Mouse (Mus musculus): ENCODE measurements at regions not wholly inside any gene's neighbourhood (a gene's known extent, or its start where the extent isn't known, plus 50 kb on each side); places are given as distances from the start of the nearest gene placed in this dataset.

GRCm38 (mm10) chr1:35826575-35827114 lies 241.6 kb upstream of the Hs6st1 start:
- no peak for DNase-seq (ENCODE audit: low spot score)

GRCm38 (mm10) chr1:35827471-35827870 lies 240.7 kb upstream of the Hs6st1 start:
- DNase-seq (ENCODE audit: low spot score), result no peak

GRCm38 (mm10) chr1:35834180-35834579 lies 234.0 kb upstream of the Hs6st1 start:
- no peak for DNase-seq (ENCODE audit: low spot score)

- no peak for DNase-seq (ENCODE audit: low spot score)
Observed at GRCm38 (mm10) chr1:35836552-35836951, 231.6 kb upstream of the Hs6st1 start.

DNA sequence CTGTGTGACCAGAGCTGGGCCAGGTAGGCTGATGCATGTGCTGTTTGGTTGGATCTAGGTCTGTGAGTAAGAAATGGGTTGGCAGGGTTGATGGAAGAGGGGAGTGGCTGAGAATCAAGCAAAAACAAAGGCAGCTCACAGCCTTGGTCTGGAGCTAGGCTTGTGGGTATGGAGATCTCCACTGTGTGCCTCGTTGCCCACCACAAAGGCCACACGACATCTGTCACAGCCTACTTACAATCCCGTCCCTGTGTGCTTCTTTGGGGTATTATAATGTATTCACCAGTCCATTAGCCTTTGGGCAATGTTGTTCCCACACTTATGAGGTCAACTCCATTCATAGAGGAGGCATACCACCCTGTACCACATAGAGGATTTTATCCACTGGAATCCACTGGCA lies 229.6 kb upstream of the Hs6st1 start:
- no peak for DNase-seq (ENCODE audit: low spot score)

GRCm38 (mm10) chr1:35839446-35839845 lies 228.8 kb upstream of the Hs6st1 start:
- peak; percentile 77 for DNase-seq (ENCODE audit: low spot score)

GRCm38 (mm10) chr1:35841626-35842025 lies 226.6 kb upstream of the Hs6st1 start:
- no peak for DNase-seq (ENCODE audit: low spot score)

DNA sequence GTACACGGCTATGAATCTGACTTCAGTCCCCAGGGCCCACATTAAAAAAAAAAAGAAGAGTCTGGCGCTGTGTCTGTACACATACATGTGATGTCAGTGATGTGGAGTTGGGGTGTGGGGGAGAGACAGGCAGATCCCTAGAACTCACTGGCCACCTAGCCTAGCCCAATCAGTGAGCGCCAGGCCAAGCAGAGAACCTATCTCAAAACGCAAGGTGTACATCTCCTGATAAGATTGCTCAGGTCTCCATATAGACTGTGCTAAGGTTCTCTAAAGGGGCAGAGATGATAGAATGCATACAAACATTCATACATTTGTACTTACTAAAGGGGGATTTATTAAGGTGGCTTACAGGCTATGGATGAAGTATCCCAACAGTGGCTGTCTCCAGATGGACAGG lies 225.5 kb upstream of the Hs6st1 start:
- DNase-seq (ENCODE audit: low spot score), result no peak

GRCm38 (mm10) chr1:35843566-35843965 lies 224.6 kb upstream of the Hs6st1 start:
- DNase-seq (ENCODE audit: low spot score), result no peak

DNA sequence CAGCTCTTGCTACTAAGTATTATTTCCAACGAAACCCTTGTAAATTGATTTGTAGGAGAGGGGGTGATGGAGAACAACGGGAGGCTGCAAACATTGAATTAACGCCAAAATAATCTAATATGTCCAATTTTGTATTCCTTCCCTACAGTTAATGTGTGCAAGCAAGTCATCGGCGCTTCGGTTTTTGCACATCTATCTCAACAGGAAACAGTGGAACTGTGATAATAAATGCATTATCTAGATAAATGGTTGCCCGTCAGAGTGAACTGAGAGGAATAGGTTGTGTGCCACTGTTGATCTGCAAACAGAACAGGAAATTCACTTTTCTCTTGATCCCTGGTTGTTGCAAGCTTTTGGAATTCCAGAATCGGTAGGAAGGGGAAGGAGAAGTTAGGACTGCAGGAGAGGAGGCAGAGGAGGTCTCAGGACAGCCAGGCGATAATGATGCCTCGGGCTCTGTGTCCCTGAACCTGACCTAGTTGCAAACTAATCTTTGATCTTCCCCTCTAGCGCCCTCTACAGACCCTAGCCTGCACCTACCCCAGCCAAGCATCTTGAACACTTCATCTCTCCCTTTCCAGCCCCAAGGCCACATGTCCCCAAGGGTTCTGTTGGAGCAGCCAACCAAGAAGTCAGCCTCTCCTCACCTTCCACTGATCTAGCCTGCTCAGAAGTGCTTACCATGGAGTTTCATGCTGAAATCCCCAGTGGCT lies 221.8 kb upstream of the Hs6st1 start:
- DNase-seq (ENCODE audit: low spot score), result peak; percentile 35

GRCm38 (mm10) chr1:35848160-35848954 lies 219.8 kb upstream of the Hs6st1 start:
- DNase-seq (ENCODE audit: low spot score), result no peak

GRCm38 (mm10) chr1:35849406-35850190 lies 218.6 kb upstream of the Hs6st1 start:
- DNase-seq (ENCODE audit: low spot score), result no peak

DNA sequence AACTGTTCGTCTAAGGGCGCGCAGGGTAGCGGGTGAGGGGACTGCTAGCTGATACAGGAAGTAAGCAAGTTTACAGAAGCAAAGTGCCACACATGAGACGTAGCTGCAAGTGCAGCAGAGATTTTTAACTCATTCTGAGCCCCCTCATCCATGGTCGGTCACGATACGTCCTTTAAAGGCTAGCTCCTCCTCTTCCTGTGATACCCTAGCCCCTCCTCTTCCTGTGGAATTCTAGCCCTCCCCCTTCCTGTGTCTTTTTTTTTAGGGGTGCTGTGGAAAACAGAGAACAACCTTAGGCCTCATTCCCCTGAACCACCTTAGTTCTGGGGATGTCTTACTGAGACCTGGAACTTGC lies 218.0 kb upstream of the Hs6st1 start:
- no peak for DNase-seq (ENCODE audit: low spot score)

- no peak for DNase-seq (ENCODE audit: low spot score)
Observed at GRCm38 (mm10) chr1:35850566-35851085, 217.6 kb upstream of the Hs6st1 start.

GRCm38 (mm10) chr1:35851681-35852409 lies 216.4 kb upstream of the Hs6st1 start:
- no peak for DNase-seq (ENCODE audit: low spot score)

DNA sequence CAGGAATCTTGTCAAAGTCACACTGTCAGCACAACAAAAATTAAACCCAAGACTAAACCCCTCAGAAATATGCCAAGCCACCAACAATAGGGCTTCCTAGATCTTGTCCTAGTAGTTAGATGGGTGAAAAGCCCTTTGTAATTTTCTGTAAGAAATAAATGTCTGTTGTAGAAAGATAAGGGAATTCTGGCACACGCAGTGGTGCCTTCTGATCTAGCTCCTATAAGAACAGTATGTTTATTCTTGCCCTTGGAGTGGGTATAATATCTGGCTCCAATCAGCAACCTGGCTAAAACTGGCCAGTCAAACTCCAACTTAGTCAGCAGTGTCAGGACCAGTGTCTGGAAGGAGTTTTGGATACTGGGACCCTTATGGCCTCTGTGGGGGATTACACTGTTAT lies 215.2 kb upstream of the Hs6st1 start:
- DNase-seq (ENCODE audit: low spot score), result no peak

DNA sequence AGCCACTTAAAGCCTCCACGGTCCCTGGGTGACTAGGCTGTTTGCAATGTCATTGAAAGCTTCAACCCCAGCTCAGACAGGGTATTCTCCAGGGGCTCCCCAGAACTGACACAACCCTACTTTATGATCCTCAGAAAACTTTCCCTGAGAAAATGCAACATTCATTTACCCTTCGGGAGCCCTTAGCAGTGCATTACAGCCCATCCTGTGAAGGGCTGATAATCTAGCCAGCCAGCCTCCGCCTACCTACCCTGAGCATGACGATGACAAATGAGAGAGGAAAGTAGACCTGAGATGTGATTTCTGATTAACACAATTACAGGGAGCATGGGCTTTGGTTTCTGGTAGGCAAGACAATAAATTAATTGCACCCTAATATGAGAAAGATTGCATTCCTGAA lies 212.6 kb upstream of the Hs6st1 start:
- no peak for DNase-seq (ENCODE audit: low spot score)

GRCm38 (mm10) chr1:35858342-35858741 lies 209.9 kb upstream of the Hs6st1 start:
- no peak for DNase-seq (ENCODE audit: low spot score)

GRCm38 (mm10) chr1:35860779-35861178 lies 207.4 kb upstream of the Hs6st1 start:
- DNase-seq (ENCODE audit: low spot score), result no peak

DNA sequence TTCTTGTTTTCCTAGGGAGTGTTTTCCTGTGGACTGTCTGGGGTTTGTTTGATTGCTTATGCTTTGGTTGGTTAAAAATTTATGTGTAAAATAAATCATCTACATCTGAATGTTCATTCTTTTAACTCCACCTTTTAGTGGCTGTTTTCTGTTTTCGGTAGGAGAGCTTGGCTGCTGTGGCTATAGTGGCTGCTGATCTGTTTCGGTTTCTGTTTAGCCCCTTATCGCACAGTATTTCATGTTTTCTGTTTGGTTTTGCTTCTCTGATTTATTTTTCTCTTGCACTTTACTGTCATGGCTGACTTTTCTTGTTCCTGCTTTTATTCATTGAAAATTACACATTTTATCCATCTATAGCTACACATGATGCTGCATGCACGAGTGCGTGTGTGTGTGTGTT lies 206.0 kb upstream of the Hs6st1 start:
- DNase-seq (ENCODE audit: low spot score), result no peak

DNA sequence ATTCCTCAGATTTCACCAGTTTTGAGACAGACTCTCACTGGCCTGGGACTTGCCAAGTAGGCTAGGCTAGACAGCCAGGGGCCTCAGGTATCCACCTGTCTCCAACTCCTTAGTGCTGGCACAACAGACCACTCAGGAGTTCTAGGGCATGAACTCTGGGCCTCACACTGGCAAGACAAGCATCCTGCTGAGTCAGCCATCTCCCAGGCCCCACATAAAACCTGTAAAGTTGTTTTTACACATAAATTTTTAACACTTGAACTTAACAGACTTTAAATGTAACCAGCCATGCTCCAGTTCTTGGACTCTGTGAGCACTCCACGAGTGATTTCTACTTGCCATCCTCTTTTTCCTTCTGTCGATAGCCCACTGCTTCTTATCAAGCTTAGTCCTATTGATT lies 205.5 kb upstream of the Hs6st1 start:
- DNase-seq (ENCODE audit: low spot score), result no peak

Data from thymus, postnatal 0 days (tissue).